Mouse (Mus musculus): Measurements from ENCODE around the gene Myh2.

Gene Myh2

GRCm38 (mm10) chr11:67237481-67238079 lies 66.8 kb downstream of the Myh2 start, which contains the start of gene Myh4:
Gene Myh4 (plus strand): TSS chr11:67238029.
- no peak for DNase-seq (ENCODE audit: low read depth, low spot score)

- DNase-seq (ENCODE audit: low read depth, low spot score), result no peak
These were observed 70.2 kb downstream of the Myh2 start for GRCm38 (mm10) chr11:67241051-67241450.
